Mouse (Mus musculus) brain, embryonic 14.5 days (tissue): ENCODE data around the gene Abhd14a.

Experiments used
- CTCF ChIP-seq: fragments of 200-500 bp; IDR thresholded peaks from 2 replicates; pipeline ENCODE4 v1.5.1; 2012; ENCODE audit warnings: inconsistent platforms, mild to moderate bottlenecking, moderate library complexity, borderline replicate concordance; ENCODE audit not compliant: insufficient read depth, insufficient read length; ENCODE audit errors: extremely low read depth
- POLR2A ChIP-seq: fragments of 200-500 bp; IDR thresholded peaks from 2 replicates; pipeline ENCODE4 v1.6.1; 2012; ENCODE audit warnings: mild to moderate bottlenecking, inconsistent platforms, borderline replicate concordance; ENCODE audit not compliant: poor library complexity, insufficient read depth, insufficient read length, severe bottlenecking; ENCODE audit errors: extremely low read depth

- TF ChIP-seq CTCF (no peak), POLR2A (no peak)
Measured at GRCm38 (mm10) chr9:106392828-106393527, 54.5 kb downstream of the Abhd14a start.
